Mouse (Mus musculus) midbrain, embryonic 10.5 days (tissue): Measurements from ENCODE around the gene Sh2d6. TPM values are rescaled to one million over a fixed set of nuclear protein-coding genes. Genes with fewer than 3 reads are reported as not detected.
"Not testable (repeated sequence)": the region's sequence is repeated elsewhere in the genome, so short reads cannot be mapped to it uniquely, and the experiment has no call there.

Source experiments
- DNase-seq: peaks from one replicate; pipeline ENCODE4 v3.0.0-alpha.2; 2017; ENCODE audit warnings: low spot score
- H3K27ac ChIP-seq: fragments of 300-500 bp; sonication (generic); replicated peaks from 2 replicates; pipeline ENCODE4 v1.5.1; 2016; ENCODE audit warnings: mild to moderate bottlenecking
- H3K27me3 ChIP-seq: fragments of 300-500 bp; sonication (generic); 2 replicates; pipeline ENCODE4 v1.6.1; 2016; ENCODE audit warnings: low read depth, mild to moderate bottlenecking; ENCODE audit not compliant: poor library complexity, severe bottlenecking
- H3K36me3 ChIP-seq: fragments of 300-500 bp; sonication (generic); 2 replicates; pipeline ENCODE4 v1.6.1; 2016; ENCODE audit warnings: mild to moderate bottlenecking, moderate library complexity
- H3K4me1 ChIP-seq: fragments of 300-500 bp; sonication (generic); 2 replicates; pipeline ENCODE4 v1.6.1; 2016
- H3K4me3 ChIP-seq: fragments of 300-500 bp; sonication (generic); 2 replicates; pipeline ENCODE4 v1.5.1; 2016; ENCODE audit warnings: mild to moderate bottlenecking, moderate library complexity
- H3K9me3 ChIP-seq: fragments of 300-500 bp; sonication (generic); replicated peaks from 2 replicates; pipeline ENCODE4 v1.6.1; 2016; ENCODE audit warnings: mild to moderate bottlenecking
- WGBS: fragments of 180-500 bp; shearing (Covaris S2); methylation state at CpG from one replicate; pipeline ENCODE4 v1.1.7; 2016; 5-methylcytosine and 5-hydroxymethylcytosine counted together
- polyA plus RNA-seq: library from polyadenylated mRNA; unstranded; fragments of >200 nt; fragmentation: Nextera tagmentation; extraction: Ambion mirVana; gene quantifications from 2 replicates; pipeline ENCODE4 v1.2.1, GENCODE M21; 2016

Gene Sh2d6
- polyA plus RNA-seq, 1 experiment from 2014 or later: 0.23 TPM

DNA sequence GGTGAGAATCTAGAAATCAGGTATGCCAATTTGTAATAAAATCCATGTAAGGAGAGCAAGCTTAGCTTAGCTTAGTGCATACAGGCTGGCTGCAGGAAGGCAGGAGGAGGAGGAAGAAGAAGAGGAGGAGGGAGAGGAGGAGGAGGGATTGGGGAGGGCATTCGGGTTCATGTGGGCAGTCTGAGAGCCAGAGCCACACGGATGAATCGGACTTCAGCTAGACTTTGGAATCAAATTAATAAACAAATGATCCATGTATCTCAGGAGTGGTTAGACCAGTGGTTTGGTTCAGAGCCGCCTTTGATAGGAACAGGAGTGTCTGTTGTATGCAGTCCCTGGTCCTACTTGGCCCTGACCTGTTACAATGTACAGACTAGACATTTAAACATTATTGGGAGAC is 36.6 kb downstream of the Sh2d6 start:
- no peaks in the 10 kb centered on the region for H3K4me1 ChIP-seq
- 89% methylated on average over 4 of the region's 4 CpGs for WGBS

DNA sequence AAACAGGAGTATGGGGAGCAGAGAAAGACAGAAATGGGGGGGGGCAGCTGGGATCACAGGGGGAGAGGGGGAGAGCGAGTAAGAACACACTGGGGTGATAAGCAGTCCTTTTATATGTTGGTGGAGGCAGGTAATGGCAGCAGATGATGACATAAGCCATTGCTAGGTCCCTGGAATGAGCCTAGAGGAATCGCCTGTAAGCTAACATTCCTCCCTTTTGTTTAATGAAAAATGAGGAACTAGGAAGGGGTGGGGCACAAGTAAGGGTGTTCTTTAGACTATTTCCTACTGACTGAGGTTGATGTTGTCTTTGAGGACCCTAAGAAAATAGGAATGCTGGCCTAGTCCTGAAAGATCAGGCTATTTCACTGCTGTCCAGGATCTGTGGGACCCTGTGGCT is 39.4 kb downstream of the Sh2d6 start:
- Histone ChIP-seq H3K9me3 (no peaks in the 10 kb centered on the region), H3K4me3 (no peak overlapping the region), H3K4me1 (no peaks in the 10 kb centered on the region), H3K27me3 (0 out of 2 replicates have a peak, but pooled peaks cover 3% of the 10 kb centered on the region), H3K27ac (no peak overlapping the region), H3K36me3 (no peaks in the 10 kb centered on the region)
- DNase-seq: no peak
- 62% methylated on average over 2 of the region's 2 CpGs for WGBS

More for the DNA sequence above, 36.6 kb downstream of the Sh2d6 start:
- DNase-seq: no peak
- Histone ChIP-seq H3K9me3 (no peaks in the 10 kb centered on the region), H3K27me3 (0 out of 2 replicates have a peak, but pooled peaks cover 3% of the 10 kb centered on the region), H3K4me3 (no peak overlapping the region), H3K27ac (no peak overlapping the region), H3K36me3 (no peaks in the 10 kb centered on the region)

DNA sequence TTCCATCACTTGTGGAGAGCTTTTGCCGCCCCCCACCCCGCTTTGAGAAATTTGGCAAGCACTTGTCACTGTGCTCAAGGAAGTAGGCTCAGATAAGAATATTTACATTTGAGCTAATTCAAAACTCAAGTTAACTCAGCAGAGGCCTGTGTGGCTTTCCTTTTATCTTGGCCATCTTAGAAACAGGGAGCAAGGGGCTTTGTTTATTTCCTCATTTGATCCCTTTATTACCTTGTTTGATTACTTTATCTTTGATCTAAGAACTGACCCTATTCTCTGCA is 41.1 kb downstream of the Sh2d6 start:
- H3K27me3 ChIP-seq: no peaks in the 10 kb centered on the region
- 89% methylated on average over 2 of the region's 2 CpGs for WGBS
- no peaks in the 10 kb centered on the region for H3K4me1 ChIP-seq
- H3K27ac ChIP-seq: no peak overlapping the region
- no peaks in the 10 kb centered on the region for H3K36me3 ChIP-seq
- H3K9me3 ChIP-seq: no peaks in the 10 kb centered on the region
- DNase-seq: no peak
- H3K4me3 ChIP-seq: no peak overlapping the region

DNA sequence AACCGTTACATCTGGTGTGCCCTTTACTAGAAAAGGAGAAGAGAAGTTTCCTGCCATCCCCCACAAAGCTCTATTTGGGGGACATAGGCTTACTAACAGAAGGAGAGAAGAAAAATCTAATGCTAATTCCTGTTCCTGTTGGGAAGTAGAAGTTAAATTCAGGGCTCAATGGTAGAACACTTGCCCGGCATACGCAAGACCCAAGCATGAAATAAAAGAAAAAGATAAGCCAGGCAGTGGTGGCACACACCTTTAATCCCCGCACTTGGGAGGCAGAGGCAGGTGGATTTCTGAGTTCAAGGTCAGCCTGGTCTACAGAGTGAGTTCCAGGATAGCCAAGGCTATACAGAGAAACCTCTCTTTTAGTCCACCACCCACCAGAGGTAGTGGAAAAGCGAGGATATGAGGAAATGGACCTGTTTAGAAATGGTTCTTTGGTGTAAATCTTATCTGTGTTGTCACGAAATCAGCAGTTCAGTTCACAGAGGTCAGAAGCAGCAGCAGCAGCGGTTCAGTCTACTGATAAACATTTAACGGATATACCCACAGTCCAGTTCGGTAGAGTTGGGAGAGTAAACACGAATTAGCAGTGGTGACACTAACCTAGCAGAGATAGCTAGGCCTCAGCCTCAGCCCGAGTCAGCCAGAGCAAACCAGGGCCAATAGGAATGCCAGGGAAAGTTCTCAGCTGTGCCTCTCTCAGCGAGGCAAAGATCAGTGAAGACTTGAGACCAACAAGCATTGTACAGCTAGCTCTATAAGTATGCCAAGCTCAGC is 41.7 kb downstream of the Sh2d6 start:
- H3K27me3 ChIP-seq: no peaks in the 10 kb centered on the region
- H3K4me3 ChIP-seq: no peak overlapping the region
- WGBS: 91% methylated on average over 12 of the region's 12 CpGs
- H3K4me1 ChIP-seq: no peaks in the 10 kb centered on the region
- DNase-seq: no peak
- no peaks in the 10 kb centered on the region for H3K9me3 ChIP-seq
- no peak overlapping the region for H3K27ac ChIP-seq
- no peaks in the 10 kb centered on the region for H3K36me3 ChIP-seq

DNA sequence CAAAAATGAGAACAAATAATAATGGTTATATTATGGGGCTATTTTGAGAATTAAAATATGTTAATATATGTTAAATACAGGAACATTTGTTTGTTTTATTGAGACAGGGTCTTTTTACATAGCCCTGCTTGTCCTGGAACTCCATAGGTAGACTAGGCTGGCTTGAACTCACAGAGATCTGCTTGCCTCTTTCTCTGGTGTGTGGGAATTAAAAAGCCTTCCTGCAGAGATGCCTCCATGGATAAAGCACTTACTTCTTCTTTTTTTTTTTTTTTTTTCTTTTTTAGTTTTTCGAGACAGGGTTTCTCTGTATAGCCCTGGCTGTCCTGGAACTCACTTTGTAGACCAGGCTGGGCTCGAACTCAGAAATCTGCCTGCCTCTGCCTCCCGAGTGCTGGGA is 42.8 kb downstream of the Sh2d6 start:
- not testable (repeated sequence) for H3K4me1 ChIP-seq, H3K27me3 ChIP-seq, H3K4me3 ChIP-seq, H3K9me3 ChIP-seq, H3K27ac ChIP-seq, H3K36me3 ChIP-seq, DNase-seq
- WGBS: 89% methylated on average over 3 of the region's 3 CpGs

DNA sequence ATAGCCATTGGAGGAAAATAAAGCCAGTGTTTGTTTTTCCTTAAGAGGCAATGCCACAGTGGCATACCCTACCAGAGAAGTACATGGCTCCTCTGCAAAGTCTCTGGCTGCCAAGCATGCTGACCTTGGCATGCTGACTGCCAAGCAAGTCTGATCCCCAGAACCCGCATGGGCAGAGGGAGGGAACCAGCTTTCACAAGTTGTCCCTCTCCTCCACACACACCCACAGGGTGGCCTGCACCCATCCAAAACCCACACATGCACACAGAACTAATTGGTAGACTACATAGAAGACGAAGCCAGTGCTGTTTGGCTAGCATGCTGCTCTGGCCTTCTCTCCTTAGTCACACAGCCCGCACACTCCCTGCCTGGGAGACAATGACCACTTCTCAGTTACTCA is 43.9 kb downstream of the Sh2d6 start:
- Histone ChIP-seq H3K4me3 (no peak overlapping the region), H3K9me3 (no peaks in the 10 kb centered on the region), H3K4me1 (peaks cover 7% of the 10 kb centered on the region), H3K27me3 (no peaks in the 10 kb centered on the region), H3K27ac (no peak overlapping the region), H3K36me3 (no peaks in the 10 kb centered on the region)
- 86% methylated on average over 3 of the region's 3 CpGs for WGBS
- no peak for DNase-seq

DNA sequence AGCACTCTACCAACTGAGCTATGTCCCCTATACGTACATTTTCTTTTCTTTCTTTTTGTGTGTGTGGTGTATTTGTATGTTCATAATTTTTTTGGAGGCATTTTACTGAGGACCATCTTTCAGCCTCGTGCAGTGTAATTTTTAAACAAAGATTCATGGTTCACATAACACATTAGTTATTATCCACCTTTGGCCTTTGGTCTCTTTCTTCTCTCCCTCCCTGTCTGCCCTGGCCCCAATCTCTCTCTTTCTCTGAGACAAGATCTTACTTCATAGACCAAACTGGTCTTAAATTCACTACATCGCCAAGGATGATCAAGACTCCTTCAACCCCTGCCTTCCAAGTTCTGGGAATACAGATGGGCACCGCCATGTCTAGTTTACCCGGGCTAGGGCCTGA is 44.7 kb downstream of the Sh2d6 start:
- Histone ChIP-seq H3K27ac (no peak overlapping the region), H3K9me3 (no peaks in the 10 kb centered on the region), H3K4me3 (no peak overlapping the region), H3K36me3 (no peaks in the 10 kb centered on the region), H3K27me3 (no peaks in the 10 kb centered on the region), H3K4me1 (peaks cover 7% of the 10 kb centered on the region)
- WGBS: 89% methylated on average over 5 of the region's 5 CpGs
- DNase-seq: no peak

DNA sequence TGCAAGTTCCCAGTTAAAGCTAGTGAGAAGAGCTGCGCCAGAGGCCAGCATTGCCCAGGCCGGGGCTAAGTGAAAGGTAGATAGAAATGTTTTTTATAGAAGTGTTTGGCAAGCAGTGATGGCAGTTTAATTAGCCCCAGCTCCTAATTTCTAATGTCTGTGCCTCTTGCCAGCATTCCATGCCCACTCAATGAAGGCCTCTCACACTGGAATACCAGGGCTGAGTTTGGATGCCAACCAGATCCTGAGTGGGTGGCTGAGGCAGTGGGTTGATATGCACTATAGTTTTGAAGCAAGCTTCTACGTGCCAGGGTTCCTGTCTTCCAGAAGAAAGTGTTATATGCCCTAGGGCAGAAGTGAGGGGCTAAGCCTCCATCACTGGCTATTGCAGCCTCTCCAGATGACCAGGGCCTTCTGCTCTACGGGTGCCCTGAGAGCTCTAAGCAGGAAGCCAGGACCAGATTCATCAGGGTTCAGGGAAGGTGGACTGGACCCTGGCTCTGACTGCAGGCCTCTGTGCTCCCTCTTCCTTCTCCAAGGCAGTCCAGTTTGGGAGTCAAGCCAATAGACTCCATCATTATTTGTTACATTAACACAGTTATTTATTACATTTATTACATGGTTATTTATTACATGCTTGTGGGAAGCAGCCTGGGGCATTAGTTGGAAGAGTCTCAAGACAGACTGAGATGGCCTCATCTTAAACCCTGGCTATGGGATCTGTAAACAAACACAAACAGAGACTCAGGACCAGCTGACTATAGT is 46.1 kb downstream of the Sh2d6 start:
- no peak for DNase-seq
- H3K9me3 ChIP-seq: no peaks in the 10 kb centered on the region
- H3K4me3 ChIP-seq: no peak overlapping the region
- WGBS: 90% methylated on average over 4 of the region's 4 CpGs
- H3K36me3 ChIP-seq: no peaks in the 10 kb centered on the region
- H3K27me3 ChIP-seq: no peaks in the 10 kb centered on the region
- H3K27ac ChIP-seq: no peak overlapping the region
- H3K4me1 ChIP-seq: peaks cover 7% of the 10 kb centered on the region

DNA sequence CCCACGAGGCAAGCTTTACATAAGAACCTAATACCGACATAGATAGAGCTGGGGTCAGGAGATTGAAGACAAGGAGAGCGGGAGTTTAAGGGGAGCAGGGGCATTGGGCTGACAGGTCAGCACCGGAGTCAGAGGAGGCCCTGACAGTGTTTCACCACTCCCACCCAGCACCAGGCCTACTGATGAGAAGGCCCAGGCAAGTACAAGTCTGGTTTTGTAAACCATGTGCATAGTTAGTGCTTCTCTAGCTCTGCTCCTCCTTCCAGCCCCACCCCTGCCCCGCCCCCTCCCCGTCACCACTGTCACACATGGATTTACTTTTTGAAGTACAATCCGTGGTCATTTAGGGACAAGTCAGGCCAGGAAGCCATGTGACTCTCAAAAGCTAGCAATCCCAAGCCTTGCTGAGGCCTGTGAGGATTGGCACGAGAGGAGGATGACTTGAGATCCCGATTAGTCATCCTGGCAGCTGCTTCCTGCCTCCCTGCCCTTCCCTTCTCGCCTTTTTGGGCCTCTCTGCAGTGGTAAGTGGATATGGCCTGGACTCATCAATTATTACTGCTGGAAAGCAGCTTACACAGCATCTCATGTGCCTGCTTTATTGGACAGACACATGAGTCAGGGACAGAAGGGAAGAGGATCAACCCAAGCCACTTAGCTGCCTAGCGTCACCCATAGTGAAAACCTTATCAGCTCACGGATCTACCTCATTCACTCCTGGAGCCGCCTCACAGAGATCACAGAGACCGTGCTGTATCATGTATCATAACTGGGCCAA is 48.1 kb downstream of the Sh2d6 start:
- Histone ChIP-seq H3K4me3 (no peak overlapping the region), H3K9me3 (no peaks in the 10 kb centered on the region), H3K27me3 (no peaks in the 10 kb centered on the region), H3K27ac (no peak overlapping the region), H3K4me1 (peaks cover 13% of the 10 kb centered on the region), H3K36me3 (no peaks in the 10 kb centered on the region)
- DNase-seq: no peak
- 73% methylated on average over 14 of the region's 14 CpGs for WGBS

DNA sequence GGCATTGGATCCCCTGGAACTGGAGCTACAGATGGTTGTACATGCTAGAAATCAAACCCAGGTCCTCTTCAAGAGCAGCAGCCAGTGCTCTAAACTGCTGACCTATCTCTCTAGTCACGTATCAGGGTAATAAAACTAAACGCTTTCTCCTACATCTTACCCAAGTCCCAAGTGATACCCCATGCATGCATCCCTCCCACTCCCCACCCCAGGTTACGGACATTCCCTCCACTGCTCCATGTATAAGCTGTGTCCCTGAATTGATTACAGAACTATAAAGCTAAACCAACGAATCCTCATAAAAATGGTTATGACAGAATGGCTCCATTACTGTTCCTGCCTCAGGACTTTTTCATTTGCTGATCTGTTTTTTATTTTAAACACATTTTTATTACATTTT is 55.3 kb downstream of the Sh2d6 start:
- 91% methylated on average over 4 of the region's 4 CpGs for WGBS
- no peak overlapping the region for H3K27ac ChIP-seq
- no peak for DNase-seq

DNA sequence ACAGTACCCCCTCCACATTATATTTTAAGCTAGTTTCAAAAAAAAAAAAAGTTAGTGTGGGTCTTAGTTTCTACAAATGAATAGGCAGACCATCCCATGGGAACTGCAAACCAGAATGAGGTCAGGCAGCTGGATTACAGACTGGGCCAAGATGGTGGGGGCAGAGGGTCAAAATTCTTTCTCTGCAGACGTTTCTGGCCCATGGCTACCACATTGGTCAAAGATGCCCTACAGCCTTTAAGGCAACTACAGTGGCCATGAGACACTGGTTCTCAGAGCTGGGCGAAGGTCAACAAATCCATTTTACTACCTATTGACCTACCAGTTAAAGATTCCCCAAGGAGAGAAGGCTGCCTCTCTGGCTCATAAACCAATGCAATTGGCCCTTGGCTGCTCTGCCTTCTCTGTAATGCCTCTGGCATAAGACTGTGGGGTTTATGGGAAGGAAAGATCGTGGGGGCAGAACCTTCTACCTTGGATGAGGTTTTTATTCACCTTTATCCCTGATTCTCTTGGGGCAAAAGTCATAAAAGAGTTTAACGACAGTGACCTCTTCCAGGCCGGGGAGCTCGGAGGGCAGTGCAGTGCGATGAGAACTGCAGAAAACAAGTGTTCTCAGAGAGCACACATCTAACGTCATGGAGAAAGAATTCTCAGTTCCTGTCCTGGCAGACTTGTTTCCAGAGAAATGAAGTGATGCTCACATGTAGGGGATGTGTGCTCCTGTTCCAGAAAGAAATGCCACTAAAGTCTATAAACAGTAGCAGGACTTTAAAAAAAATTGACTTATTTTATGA is 55.9 kb downstream of the Sh2d6 start:
- DNase-seq: no peak
- H3K27ac ChIP-seq: no peak overlapping the region
- no peaks in the 10 kb centered on the region for H3K9me3 ChIP-seq
- H3K4me3 ChIP-seq: no peak overlapping the region
- 85% methylated on average over 8 of the region's 8 CpGs for WGBS
- H3K27me3 ChIP-seq: no peaks in the 10 kb centered on the region
- no peaks in the 10 kb centered on the region for H3K36me3 ChIP-seq
- H3K4me1 ChIP-seq: peaks cover 6% of the 10 kb centered on the region; the same call in 1 of the 2 replicates

More for the DNA sequence above, 55.3 kb downstream of the Sh2d6 start:
- Histone ChIP-seq H3K4me1 (peaks cover 6% of the 10 kb centered on the region; the same call in 1 of the 2 replicates), H3K27me3 (no peaks in the 10 kb centered on the region), H3K36me3 (no peaks in the 10 kb centered on the region), H3K9me3 (no peaks in the 10 kb centered on the region), H3K4me3 (no peak overlapping the region)
